Mouse (Mus musculus): ENCODE data around the gene Meis1. TPM values are rescaled to one million over a fixed set of nuclear protein-coding genes. Genes with fewer than 3 reads are reported as not detected.

Meis1 gene
- total and polyA plus RNA-seq, 3 experiments = 8.2 to 16.5 TPM; not detected in 1

DNA sequence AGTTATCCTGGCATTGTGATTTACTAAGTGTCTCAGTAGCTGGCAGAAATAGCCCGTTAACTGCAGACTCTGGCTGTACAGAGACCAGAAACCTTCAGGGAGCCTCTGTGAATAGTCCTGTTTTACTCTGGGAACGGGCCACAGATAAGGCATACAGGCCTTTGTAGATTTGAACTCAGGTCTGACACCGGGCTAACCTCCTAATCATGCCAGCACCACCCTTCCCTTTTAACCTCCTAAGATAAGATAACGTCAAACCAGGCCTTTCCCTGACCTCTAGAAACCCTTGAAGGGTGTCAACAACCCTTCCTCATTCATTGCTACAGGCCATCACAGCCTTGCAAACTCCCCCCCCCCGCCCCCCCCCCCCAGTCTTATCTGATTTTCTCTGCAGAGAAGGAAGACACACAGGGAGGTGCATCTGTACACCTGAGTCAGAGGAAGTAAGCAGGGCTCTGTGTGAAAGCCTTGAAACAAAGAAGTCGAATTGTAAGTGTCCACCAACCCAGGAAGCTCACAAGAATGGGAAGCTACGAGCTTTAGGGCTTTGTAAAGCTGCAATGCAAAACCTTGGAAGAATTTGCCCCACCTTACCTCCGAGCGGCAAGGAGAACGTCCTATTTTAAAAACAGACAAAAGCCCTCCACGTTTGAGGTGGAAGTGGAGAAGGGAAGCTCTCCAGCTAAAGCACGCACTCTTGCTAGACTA, 61.5 kb downstream of the Meis1 start (continued):
- TF ChIP-seq MAX (IDR thresholded peaks at IDR 0.05; ENCODE audit: low read length) (no peak), EP300 (IDR thresholded peaks at IDR 0.05; ENCODE audit: low read depth in 1 of 2, low read length in 2 of 2) (peak; percentile 91 to 93), RAD21 (IDR thresholded peaks at IDR 0.05; ENCODE audit: low read depth, low read length) (no peak), TCF12 (IDR thresholded peaks at IDR 0.05; ENCODE audit: low read depth, low read length) (peak; percentile 95), CHD1 (IDR thresholded peaks at IDR 0.05; ENCODE audit: low read depth, low read length) (no peak; the same call in 1 of the 2 replicates)

DNA sequence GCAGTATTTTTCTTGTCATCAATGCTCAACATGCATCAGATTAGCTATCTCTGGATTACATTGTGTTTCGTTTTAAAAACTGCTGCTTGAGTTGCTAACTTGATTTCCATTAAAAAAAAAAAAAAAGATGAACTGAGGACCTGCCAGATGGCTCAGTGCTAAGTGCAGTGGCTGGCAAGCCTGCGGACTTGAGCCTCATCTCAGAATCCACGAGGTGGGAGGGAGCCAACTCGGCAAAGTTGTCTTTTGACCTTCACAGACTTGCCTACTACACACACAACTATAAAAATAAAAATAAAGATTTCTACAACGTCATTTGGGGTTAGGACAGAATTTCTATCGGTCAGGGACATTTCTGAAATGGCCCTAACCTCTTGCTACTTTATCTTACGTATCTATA, 62.8 kb downstream of the Meis1 start:
- Histone ChIP-seq H3K27me3 (ENCODE audit: control insufficient read depth in 1 of 2, insufficient read depth in 2 of 2, low read length in 2 of 2) (no peaks in the 10 kb centered on the region), H3K9ac (ENCODE audit: control insufficient read depth, low read depth, low read length, poor library complexity, severe bottlenecking) (no peak overlapping the region), H3K79me2 (ENCODE audit: control insufficient read depth, insufficient read depth, low read length, poor library complexity) (no peaks in the 10 kb centered on the region), H3K36me3 (ENCODE audit: control insufficient read depth in 1 of 2, insufficient read depth in 2 of 2, low read length in 2 of 2) (peaks cover 0 to 32% of the 10 kb centered on the region in 2 experiments; a peak in 2 of 4 replicates), H3K9me3 (replicated peaks; ENCODE audit: insufficient read depth, low read length) (no peaks in the 10 kb centered on the region), H3K27ac (ENCODE audit: control insufficient read depth, low read depth, low read length) (no peak overlapping the region), H3K4me3 (ENCODE audit: control insufficient read depth in 1 of 2, insufficient read depth in 1 of 2, low read depth in 2 of 2, low read length in 2 of 2) (no peak overlapping the region), H3K4me1 (ENCODE audit: control insufficient read depth in 1 of 2, insufficient read depth in 2 of 2, low read length in 2 of 2) (peaks cover 20 to 30% of the 10 kb centered on the region in 2 experiments)
- no peak for DNase-seq (ENCODE audit: low read depth, low spot score)
- no peak for TF ChIP-seq GATA1 (IDR thresholded peaks at IDR 0.05; ENCODE audit: low read depth, low read length)
- no peak for TF ChIP-seq MAZ (IDR thresholded peaks at IDR 0.05; ENCODE audit: low read depth, low read length)
- TF ChIP-seq MYC (IDR thresholded peaks at IDR 0.05; ENCODE audit: low read depth, low read length) = no peak
- TF ChIP-seq MAX (IDR thresholded peaks at IDR 0.05; ENCODE audit: low read length) = no peak
- TF ChIP-seq RAD21 (IDR thresholded peaks at IDR 0.05; ENCODE audit: low read depth, low read length) = no peak
- no peak for TF ChIP-seq GABPA (IDR thresholded peaks at IDR 0.05; ENCODE audit: low read depth, low read length)
- TF ChIP-seq NRF1 (IDR thresholded peaks at IDR 0.05; ENCODE audit: insufficient read depth, low read depth, low read length, poor library complexity, severe bottlenecking) = no peak
- no peak for TF ChIP-seq ZNF384 (IDR thresholded peaks at IDR 0.05; ENCODE audit: low read depth, low read length)
- no peak for TF ChIP-seq MAFK (IDR thresholded peaks at IDR 0.05; ENCODE audit: borderline replicate concordance, low read depth, low read length)
- no peak for TF ChIP-seq HCFC1 (IDR thresholded peaks at IDR 0.05; ENCODE audit: low read depth, low read length)
- no peak for TF ChIP-seq SMC3 (IDR thresholded peaks at IDR 0.05; ENCODE audit: low read depth, low read length)
- no peak for TF ChIP-seq ZC3H11A (IDR thresholded peaks at IDR 0.05; ENCODE audit: low read depth, low read length)
- TF ChIP-seq JUND (IDR thresholded peaks at IDR 0.05; ENCODE audit: low read depth, low read length) = no peak
- TF ChIP-seq USF2 (IDR thresholded peaks at IDR 0.05; ENCODE audit: borderline replicate concordance in 1 of 2, insufficient read depth in 1 of 2, low read depth in 1 of 2, low read length in 2 of 2) = no peak
- TF ChIP-seq TAL1 (IDR thresholded peaks at IDR 0.05; ENCODE audit: low read length) = no peak
- TF ChIP-seq MYB (IDR thresholded peaks at IDR 0.05; ENCODE audit: low read depth, low read length) = no peak
- no peak for TF ChIP-seq NELFE (IDR thresholded peaks at IDR 0.05; ENCODE audit: low read depth, low read length)
- TF ChIP-seq POLR2AphosphoS5 (IDR thresholded peaks at IDR 0.05; ENCODE audit: borderline replicate concordance, low read depth, low read length) = no peak
